Mouse (Mus musculus) liver, embryonic 13.5 days (tissue): Measurements from ENCODE around the gene Olfr466. TPM values are rescaled to one million over a fixed set of nuclear protein-coding genes. Genes with fewer than 3 reads are reported as not detected.

Experiments
- ATAC-seq: fragments of 200-750 bp; cut with Nextera tagmentation; 2 replicates; pipeline ENCODE4 v1.8.0; 2017; ENCODE audit warnings: low read depth, mild to moderate bottlenecking, moderate number of reproducible peaks, moderate library complexity
- DNase-seq: peaks from one replicate; pipeline ENCODE4 v3.0.0; 2022
- H3K27ac ChIP-seq: fragments of 300-500 bp; sonication (generic); 2 replicates; pipeline ENCODE4 v1.5.1; 2015; ENCODE audit warnings: moderate library complexity, mild to moderate bottlenecking, inconsistent platforms
- H3K27me3 ChIP-seq: fragments of 300-500 bp; sonication (generic); 2 replicates; pipeline ENCODE4 v1.6.1; 2015; ENCODE audit warnings: mild to moderate bottlenecking, inconsistent platforms
- H3K36me3 ChIP-seq: fragments of 300-500 bp; sonication (generic); 2 replicates; pipeline ENCODE4 v1.6.1; 2015; ENCODE audit warnings: mild to moderate bottlenecking, inconsistent platforms
- H3K4me1 ChIP-seq: fragments of 300-500 bp; sonication (generic); replicated peaks from 2 replicates; pipeline ENCODE4 v1.6.1; 2015; ENCODE audit warnings: inconsistent platforms
- H3K4me2 ChIP-seq: fragments of 300-500 bp; sonication (generic); 2 replicates; pipeline ENCODE4 v1.6.1; 2015; ENCODE audit warnings: inconsistent platforms, mild to moderate bottlenecking, moderate library complexity
- H3K4me3 ChIP-seq: fragments of 300-500 bp; sonication (generic); replicated peaks from 2 replicates; pipeline ENCODE4 v1.5.1; 2015; ENCODE audit warnings: mild to moderate bottlenecking, inconsistent platforms
- H3K9ac ChIP-seq: fragments of 300-500 bp; sonication (generic); 2 replicates; pipeline ENCODE4 v1.6.1; 2015; ENCODE audit warnings: mild to moderate bottlenecking, inconsistent platforms
- H3K9me3 ChIP-seq: fragments of 300-500 bp; sonication (generic); replicated peaks from 2 replicates; pipeline ENCODE4 v1.6.1; 2016; ENCODE audit warnings: inconsistent platforms
- WGBS: fragments of 180-500 bp; shearing (Covaris S2); methylation state at CpG from one replicate; pipeline ENCODE4 v1.1.7; 2015; ENCODE audit not compliant: insufficient replicate concordance; 5-methylcytosine and 5-hydroxymethylcytosine counted together
- polyA plus RNA-seq: library from polyadenylated mRNA; unstranded; fragments of >200 nt; fragmentation: Nextera tagmentation; extraction: Ambion mirVana; gene quantifications from 2 replicates; pipeline ENCODE4 v1.2.1, GENCODE M21; 2015

Olfr466 gene
- polyA plus RNA-seq, 1 experiment from 2014 or later = not detected

DNA sequence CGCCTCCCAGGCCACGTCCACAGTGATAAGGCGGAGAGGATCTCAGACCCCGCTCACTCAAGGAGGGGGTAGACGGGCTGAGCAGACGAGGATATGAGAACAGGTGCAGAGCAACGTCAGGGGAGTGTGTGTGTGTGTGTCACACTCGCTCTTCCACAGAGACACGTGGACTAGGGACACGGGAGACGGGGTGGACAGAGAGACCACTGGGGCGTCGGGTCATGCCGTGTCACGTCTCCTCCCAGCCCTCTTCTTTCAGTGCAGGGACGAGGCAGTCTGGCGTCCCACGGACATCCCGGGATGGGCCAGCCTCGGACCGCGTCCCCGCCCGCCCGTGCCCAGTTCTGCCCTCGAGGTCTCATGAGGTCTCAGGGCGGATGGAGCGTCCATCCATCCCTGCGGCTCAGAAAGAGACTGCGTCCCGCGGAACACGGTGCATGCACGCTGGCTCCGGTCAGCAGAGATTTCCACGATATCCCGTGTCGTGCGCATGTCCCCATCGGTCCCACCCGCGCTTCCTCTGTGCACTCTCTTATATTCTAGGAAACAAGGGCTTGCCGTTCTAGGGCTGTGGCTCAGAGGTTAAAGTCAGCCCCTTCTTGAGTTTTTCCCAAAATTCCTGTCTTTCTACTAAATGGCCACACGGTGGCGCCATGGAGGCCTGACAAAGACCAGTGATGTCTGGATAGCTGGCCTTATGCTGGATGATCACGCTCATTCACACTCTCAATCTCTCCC, 25.9 kb downstream of the Olfr466 start:
- peak; percentile 58 for ATAC-seq
- Histone ChIP-seq H3K9ac (no peak overlapping the region; the same call in 1 of the 2 replicates), H3K36me3 (no peaks in the 10 kb centered on the region), H3K4me3 (peak overlapping the region; percentile 32), H3K27me3 (0 out of 2 replicates have a peak, but pooled peaks cover 4% of the 10 kb centered on the region), H3K4me2 (peak overlapping the region; percentile 55), H3K4me1 (peaks cover 5% of the 10 kb centered on the region; the same call in 1 of the 2 replicates), H3K27ac (no peak overlapping the region), H3K9me3 (no peaks in the 10 kb centered on the region)
- WGBS = 14% methylated on average over 46 of the region's 46 CpGs
- DNase-seq = peak; percentile 6

DNA sequence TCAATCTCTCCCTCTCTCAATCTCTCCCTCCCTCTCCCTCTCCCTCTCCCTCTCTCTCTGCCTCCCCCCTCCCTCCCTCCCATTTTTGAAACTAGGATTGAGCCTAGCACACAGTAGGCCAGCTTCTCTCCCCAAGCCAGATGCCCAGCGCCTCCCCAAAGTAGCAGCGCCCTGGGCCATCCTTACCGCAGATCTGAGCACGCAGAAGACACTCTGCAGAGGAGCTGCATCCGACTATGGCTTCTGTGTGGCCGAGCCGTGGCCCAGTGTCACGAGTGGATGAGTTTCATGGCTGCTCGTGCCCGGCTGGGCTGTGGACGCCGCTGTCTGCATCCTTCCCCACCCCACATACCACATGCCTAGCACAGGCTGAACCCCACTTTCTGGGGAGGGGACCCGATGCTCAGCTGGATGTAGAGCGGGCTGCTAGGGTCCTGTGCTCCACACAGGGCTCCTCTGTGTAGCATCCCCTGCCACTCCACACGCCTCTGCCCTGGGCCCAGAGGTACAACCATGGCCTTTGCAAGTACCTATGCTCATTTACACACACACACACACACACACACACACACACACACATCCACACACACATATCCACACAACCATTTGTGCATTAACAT, 26.5 kb downstream of the Olfr466 start:
- Histone ChIP-seq H3K36me3 (no peaks in the 10 kb centered on the region), H3K9me3 (no peaks in the 10 kb centered on the region), H3K9ac (no peak overlapping the region), H3K4me3 (no peak overlapping the region), H3K27me3 (0 out of 2 replicates have a peak, but pooled peaks cover 4% of the 10 kb centered on the region), H3K4me1 (peaks cover 5% of the 10 kb centered on the region; the same call in 1 of the 2 replicates), H3K4me2 (no peak overlapping the region), H3K27ac (no peak overlapping the region)
- DNase-seq (no peak), ATAC-seq (0 out of 2 replicates have a peak, but pooled peaks have one; percentile 10)
- WGBS = 43% methylated on average over 15 of the region's 15 CpGs

DNA sequence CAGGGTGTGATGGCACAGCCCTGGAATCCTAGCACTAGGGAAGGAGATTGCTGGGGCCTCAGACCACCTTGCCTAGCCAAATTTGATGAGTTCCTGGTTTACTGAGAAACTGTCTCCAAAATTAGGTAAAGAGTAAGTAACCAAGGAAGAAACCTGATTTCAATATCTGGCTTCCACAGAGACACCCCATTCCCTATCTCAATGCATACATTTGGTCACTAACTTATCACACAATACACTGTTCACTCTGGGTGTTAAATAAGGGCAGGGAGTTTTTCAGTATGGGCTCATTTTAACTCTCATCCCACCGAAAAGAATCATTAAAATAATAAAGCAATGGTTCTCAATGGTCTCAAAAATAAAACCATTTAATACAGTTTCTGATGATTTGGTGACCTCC, 50.6 kb downstream of the Olfr466 start:
- Histone ChIP-seq H3K27ac (no peak overlapping the region), H3K36me3 (no peaks in the 10 kb centered on the region), H3K9me3 (no peaks in the 10 kb centered on the region), H3K9ac (no peak overlapping the region), H3K4me1 (no peaks in the 10 kb centered on the region), H3K4me3 (no peak overlapping the region), H3K27me3 (no peaks in the 10 kb centered on the region), H3K4me2 (no peak overlapping the region)
- DNase-seq (no peak), ATAC-seq (no peak)
- 50% methylated on average over 1 of the region's 1 CpGs for WGBS

Other genes with a start within 250 kb of the Olfr466 start
- not detected in 2 replicates for gene Cntnap3, start 246.3 kb upstream of the Olfr466 start, polyA plus RNA-seq
- not detected in 2 replicates for gene Spata31, start 232.8 kb upstream of the Olfr466 start, polyA plus RNA-seq
- gene Spata31d1c, start 117.2 kb upstream of the Olfr466 start, polyA plus RNA-seq = not detected in 2 replicates
- gene Prss47, start 97.5 kb upstream of the Olfr466 start, polyA plus RNA-seq = not detected in 2 replicates
- gene Mfsd14b, start 37.3 kb upstream of the Olfr466 start, polyA plus RNA-seq = 43.9 and 49.8 TPM in 2 replicates
- gene Olfr465-ps1, start 12.2 kb upstream of the Olfr466 start, polyA plus RNA-seq = not detected in 2 replicates
- gene Nlrp4f, start 55.7 kb downstream of the Olfr466 start, polyA plus RNA-seq = not detected in 2 replicates
- gene Gm10775, start 109.3 kb downstream of the Olfr466 start, polyA plus RNA-seq = not detected in 2 replicates
- gene Zfp369, start 128.6 kb downstream of the Olfr466 start, polyA plus RNA-seq = 3.5 and 3.7 TPM in 2 replicates